Comparison of ENCODE assay signal across 12 mouse cellular contexts in genomic region chr2:170062378-170062777, GRCm38 (mm10).
"Had no signal": no experiment of that assay in that cellular context is flagged by ENCODE, and none has a peak within 500 bp of the region (broad histone marks: within the 10 kb centered on the region; RNA-seq: fewer than 3 reads in every experiment).

No protein-coding gene starts in this region.

- H3K9me3 ChIP-seq: midbrain, embryonic 12.5 days had no signal

- H3K4me3 ChIP-seq: midbrain, embryonic 10.5 days; midbrain, embryonic 12.5 days; neural tube, embryonic 12.5 days had no signal

- H3K4me2 ChIP-seq: lung, embryonic 14.5 days; midbrain, embryonic 12.5 days; neural tube, embryonic 12.5 days had no signal

- H3K4me1 ChIP-seq: midbrain, embryonic 10.5 days; midbrain, embryonic 12.5 days; neural tube, embryonic 12.5 days had no signal

- H3K36me3 ChIP-seq: midbrain, embryonic 10.5 days; midbrain, embryonic 12.5 days; neural tube, embryonic 12.5 days had no signal

- H3K27ac ChIP-seq: midbrain, embryonic 10.5 days; midbrain, embryonic 12.5 days; neural tube, embryonic 12.5 days had no signal

- H3K27me3 ChIP-seq: midbrain, embryonic 12.5 days; neural tube, embryonic 12.5 days had no signal

- H3K9ac ChIP-seq: lung, embryonic 14.5 days; midbrain, embryonic 12.5 days; neural tube, embryonic 12.5 days had no signal

- DNase-seq: lung, adult 18-20 months; lung, embryonic 14.5 days; lung, postnatal 10 days; lung, postnatal 4 days; midbrain, embryonic 14.5 days; right cerebral cortex, postnatal 14 days; thymus, adult 2 months; thymus, postnatal 25 days; thymus, postnatal 4 days had no signal
